Mouse (Mus musculus): Measurements from ENCODE around the gene Akap11. TPM values are rescaled to one million over a fixed set of nuclear protein-coding genes. Genes with fewer than 3 reads are reported as not detected.
A peak's percentile ranks its signal among the peaks of the same experiment; 100 is the strongest.

Akap11 gene
- total RNA-seq, 2 experiments from 2014 or later: 10.0 to 15.6 TPM

DNA sequence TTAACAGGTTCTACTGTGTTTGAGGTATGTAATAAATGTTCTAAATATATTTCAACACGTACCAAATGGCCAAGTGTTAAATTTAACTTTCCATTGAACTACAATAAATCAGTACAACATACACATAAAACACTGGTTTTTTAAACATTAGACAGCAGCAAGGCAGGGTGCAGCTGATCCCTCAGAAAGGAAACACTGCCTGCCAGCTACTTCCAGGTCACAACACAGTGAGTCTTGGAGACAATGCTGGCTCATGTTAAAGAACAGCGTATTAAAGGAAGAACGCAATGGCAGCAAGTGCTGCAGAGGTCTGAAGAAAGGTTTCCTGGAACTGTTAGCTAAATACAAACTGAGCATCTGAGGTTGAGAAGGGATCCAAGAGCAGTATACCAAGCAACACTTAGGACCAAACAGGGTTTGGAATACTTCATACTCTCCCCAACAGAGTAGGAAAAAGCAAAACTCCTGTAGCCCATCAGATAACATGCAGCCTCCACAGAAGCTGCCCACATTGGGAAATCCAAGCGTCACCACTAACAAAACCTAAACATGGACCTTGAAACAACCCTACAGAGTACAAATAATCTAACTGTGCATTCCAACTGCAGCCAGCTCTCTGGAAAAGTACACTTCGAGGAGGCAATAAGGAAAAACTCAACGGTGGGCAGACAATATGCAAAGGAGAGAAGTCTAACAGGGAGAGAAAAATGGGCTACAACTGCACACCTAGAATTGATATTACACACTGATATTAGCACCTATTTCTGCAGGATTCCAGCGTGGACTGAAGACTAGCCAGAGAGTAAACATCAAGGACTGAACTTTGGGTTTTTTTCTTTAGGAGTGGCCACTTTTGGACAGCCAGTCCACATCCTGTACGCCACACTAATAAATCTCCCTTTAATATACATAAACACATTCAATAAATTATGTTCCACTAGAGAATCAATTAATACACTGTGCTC lies 7.9 kb downstream of the Akap11 start:
- no peak for DNase-seq

DNA sequence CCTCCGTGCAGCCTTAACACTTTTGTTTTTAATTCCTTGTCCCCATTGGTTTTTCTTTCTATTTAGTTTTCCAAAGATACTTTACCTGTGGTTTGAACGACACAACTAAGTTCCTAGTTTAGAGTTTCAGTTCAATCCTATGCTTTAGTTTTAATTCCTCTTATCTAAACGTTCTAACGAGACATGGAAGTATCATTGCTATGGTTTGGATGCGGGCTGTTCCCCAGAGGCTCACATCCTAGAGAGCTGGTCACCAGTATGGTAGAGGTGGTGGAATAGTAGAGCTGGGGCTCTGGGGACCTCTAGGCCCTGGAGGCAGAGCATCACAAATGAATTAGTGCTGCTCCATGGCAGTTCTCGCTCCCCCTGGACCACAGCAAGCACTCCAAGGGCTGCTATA lies 9.7 kb downstream of the Akap11 start:
- DNase-seq: no peak

- DNase-seq: no peak
These were observed 10.1 kb downstream of the Akap11 start for GRCm38 (mm10) chr14:78526475-78526874.

- DNase-seq: no peak
These were observed 10.8 kb downstream of the Akap11 start for GRCm38 (mm10) chr14:78525611-78526457.

DNA sequence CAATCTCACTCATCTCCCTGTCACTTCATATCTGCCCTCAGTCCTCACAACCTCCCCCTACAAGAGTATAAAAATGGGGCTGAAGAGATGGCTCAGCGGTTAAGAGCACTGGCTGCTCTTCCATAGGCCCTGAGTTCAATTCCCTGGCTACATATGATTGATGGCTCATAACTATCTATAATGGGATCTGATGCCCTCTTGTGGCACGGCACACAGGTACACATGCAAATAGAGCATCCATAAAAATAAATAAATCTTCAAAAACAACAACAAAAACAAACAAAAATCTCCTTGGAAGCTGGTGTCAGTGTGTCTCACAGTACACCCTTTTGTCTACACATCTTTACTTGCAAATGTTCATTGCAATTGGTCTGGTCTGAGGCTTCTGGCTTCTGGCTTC lies 11.5 kb downstream of the Akap11 start:
- DNase-seq: no peak

DNA sequence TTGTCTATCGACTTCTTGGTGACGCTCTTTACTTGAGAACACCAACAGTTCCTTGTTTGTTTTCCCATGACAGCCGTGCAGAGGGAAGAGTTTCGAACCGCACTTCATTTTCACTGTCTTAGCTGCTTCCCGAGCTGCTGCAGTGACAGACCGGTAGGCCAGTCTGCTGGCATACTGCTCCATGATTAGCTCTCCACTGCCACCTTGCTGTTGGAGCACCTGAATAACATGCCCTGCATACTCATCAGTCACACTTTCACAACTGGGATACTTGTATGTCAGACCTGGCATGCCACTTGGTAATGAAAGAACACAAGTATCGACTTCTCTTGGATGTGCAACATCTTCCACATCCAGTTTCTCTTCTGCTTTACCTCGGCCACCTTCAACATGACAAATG lies 25.9 kb downstream of the Akap11 start:
- no peak for DNase-seq

GRCm38 (mm10) chr14:78509791-78510190 lies 26.8 kb downstream of the Akap11 start:
- no peak for DNase-seq

GRCm38 (mm10) chr14:78500578-78500977 lies 36.0 kb downstream of the Akap11 start:
- no peak for DNase-seq

GRCm38 (mm10) chr14:78496691-78497090 lies 39.9 kb downstream of the Akap11 start:
- DNase-seq: no peak

- DNase-seq: no peak
These were observed 41.4 kb downstream of the Akap11 start for GRCm38 (mm10) chr14:78495241-78495640.

DNA sequence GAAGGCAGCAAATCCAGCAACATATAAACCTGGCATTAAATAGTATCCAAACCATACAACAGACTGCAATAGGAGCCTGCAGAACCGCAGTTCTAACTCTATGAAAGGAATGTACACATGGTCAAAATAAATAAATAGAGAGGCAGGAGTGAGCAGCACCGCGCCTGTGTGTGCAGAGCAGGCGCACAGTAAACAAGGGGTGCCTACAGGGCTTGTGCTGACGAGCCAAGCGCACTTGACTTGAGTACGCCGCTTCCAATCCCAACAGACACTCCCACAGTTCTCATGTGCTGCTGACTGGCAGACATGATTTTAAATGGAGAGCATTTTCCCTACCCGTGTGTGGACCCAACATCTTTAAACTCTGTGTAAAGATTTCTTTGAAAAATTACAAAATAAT lies 44.0 kb downstream of the Akap11 start:
- DNase-seq: no peak

- DNase-seq: no peak
These were observed 45.2 kb downstream of the Akap11 start for GRCm38 (mm10) chr14:78491432-78491831.

GRCm38 (mm10) chr14:78482385-78483231 lies 54.0 kb downstream of the Akap11 start:
- DNase-seq: peak; percentile 38

DNA sequence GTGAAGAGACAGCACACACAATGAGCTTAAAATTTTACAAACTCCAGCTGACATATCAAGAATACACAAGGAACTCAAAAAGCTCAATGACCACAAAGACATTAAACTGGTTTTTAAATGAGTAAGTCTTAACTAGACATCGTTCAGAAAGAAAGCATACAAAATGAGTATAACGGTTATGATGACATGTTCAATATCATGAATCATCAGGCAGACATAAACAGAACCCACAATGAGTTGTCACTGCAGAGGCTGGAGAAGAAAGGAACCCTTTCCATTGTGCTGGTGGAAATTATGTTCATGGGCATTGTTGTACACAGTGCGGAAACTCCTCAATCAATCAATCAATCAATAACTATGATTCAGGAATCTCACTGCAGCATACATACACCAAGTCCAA lies 62.5 kb downstream of the Akap11 start:
- DNase-seq: no peak

GRCm38 (mm10) chr14:78470714-78471113 lies 65.9 kb downstream of the Akap11 start:
- no peak for DNase-seq

GRCm38 (mm10) chr14:78468991-78469390 lies 67.6 kb downstream of the Akap11 start:
- no peak for DNase-seq

- DNase-seq: no peak
These were observed 68.6 kb downstream of the Akap11 start for GRCm38 (mm10) chr14:78467994-78468393.

DNA sequence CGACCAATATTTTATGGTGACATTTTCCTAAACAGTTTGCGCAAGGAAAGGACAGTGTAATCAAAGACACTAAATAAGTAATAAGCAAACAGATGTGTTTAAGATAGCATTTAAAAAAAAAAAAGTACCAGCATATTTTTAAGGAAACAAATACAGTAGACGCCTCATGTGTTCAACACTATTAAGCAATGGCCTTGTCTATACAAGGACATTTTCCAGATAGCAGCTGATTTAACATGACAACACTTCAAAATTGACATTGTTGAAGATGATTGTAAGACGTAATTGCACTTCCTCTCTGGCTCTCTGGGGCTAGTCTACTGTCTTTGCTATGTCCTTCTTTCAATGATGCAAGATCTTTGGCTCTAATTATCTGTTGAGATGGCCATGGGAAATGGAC lies 72.3 kb downstream of the Akap11 start:
- no peak for DNase-seq

- DNase-seq: no peak
These were observed 77.5 kb downstream of the Akap11 start for GRCm38 (mm10) chr14:78459121-78459520.

DNA sequence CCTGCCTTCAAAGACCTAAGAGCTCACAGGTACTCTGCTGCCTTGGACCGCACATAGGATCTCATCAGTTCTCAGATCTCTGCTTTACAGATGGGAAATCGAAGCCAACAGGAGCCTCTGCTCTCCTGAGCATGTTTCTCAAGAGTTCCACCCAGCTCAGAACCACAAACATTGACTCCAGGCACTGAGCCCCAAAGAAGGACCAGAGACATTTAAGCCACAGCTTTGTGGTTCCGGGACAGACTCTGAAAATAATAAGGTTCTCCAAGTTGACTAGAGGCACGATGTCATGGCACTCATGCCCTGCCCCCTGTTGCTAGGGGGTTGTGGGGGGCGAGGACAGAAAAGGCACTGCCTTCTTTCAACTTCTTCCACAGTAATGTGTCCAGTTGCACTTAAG lies 77.9 kb downstream of the Akap11 start:
- no peak for DNase-seq

- no peak for DNase-seq
These were observed 81.6 kb downstream of the Akap11 start for GRCm38 (mm10) chr14:78454970-78455369.

GRCm38 (mm10) chr14:78448807-78449406 lies 87.7 kb downstream of the Akap11 start:
- DNase-seq: no peak

Measured in gastrocnemius, postnatal 25 days (tissue).